Mouse (Mus musculus) brain, embryonic 18.5 days (tissue): ENCODE measurements around the gene Kcnk16.
"Not testable (repeated sequence)": the region's sequence is repeated elsewhere in the genome, so short reads cannot be mapped to it uniquely, and the experiment has no call there.

ENCODE experiments used
- DNase-seq: peaks from one replicate; pipeline ENCODE4 v3.0.0-alpha.2; 2012; ENCODE audit warnings: low read depth, low spot score

Gene Kcnk16

GRCm38 (mm10) chr14:20269082-20269809, at the start of gene Kcnk16:
Kcnk16 (minus strand) TSS chr14:20269199.
- no peak for DNase-seq

GRCm38 (mm10) chr14:20315137-20315536, 46.1 kb upstream of the Kcnk16 start:
- no peak for DNase-seq

GRCm38 (mm10) chr14:20305085-20305484, 36.1 kb upstream of the Kcnk16 start:
- not testable (repeated sequence) for DNase-seq

- DNase-seq, result no peak
Measured at GRCm38 (mm10) chr14:20298131-20298530, 29.1 kb upstream of the Kcnk16 start.

- no peak for DNase-seq
Measured at GRCm38 (mm10) chr14:20297616-20298015, 28.6 kb upstream of the Kcnk16 start.

- DNase-seq, result no peak
Measured at GRCm38 (mm10) chr14:20294947-20295346, 25.9 kb upstream of the Kcnk16 start.

- DNase-seq, result peak; percentile 88
Measured at GRCm38 (mm10) chr14:20294117-20294892, 25.3 kb upstream of the Kcnk16 start, which contains the start of gene Nudt13. Nudt13 (plus strand) TSS chr14:20294697.

- no peak for DNase-seq
Measured at GRCm38 (mm10) chr14:20291391-20291790, 22.4 kb upstream of the Kcnk16 start.

GRCm38 (mm10) chr14:20268421-20268820, 578 bp downstream of the Kcnk16 start:
- no peak for DNase-seq

- no peak for DNase-seq
Measured at GRCm38 (mm10) chr14:20262346-20262745, 6.7 kb downstream of the Kcnk16 start.

GRCm38 (mm10) chr14:20258185-20259113, 10.6 kb downstream of the Kcnk16 start:
- peak; percentile 28 for DNase-seq

- DNase-seq, result no peak
Measured at GRCm38 (mm10) chr14:20250237-20251171, 18.5 kb downstream of the Kcnk16 start.

- no peak for DNase-seq
Measured at GRCm38 (mm10) chr14:20248001-20248400, 21.0 kb downstream of the Kcnk16 start.

GRCm38 (mm10) chr14:20246811-20247266, 22.2 kb downstream of the Kcnk16 start:
- no peak for DNase-seq

GRCm38 (mm10) chr14:20245861-20246260, 23.1 kb downstream of the Kcnk16 start:
- DNase-seq, result no peak

- DNase-seq, result no peak
Measured at GRCm38 (mm10) chr14:20245318-20245717, 23.7 kb downstream of the Kcnk16 start.

GRCm38 (mm10) chr14:20243158-20243557, 25.8 kb downstream of the Kcnk16 start:
- no peak for DNase-seq

- DNase-seq, result no peak
Measured at GRCm38 (mm10) chr14:20242454-20242853, 26.5 kb downstream of the Kcnk16 start.

- DNase-seq, result no peak
Measured at GRCm38 (mm10) chr14:20234403-20234802, 34.6 kb downstream of the Kcnk16 start.
